Mouse (Mus musculus) adrenal gland, adult 2 months (tissue): ENCODE results near the gene Ifnb1. TPM values are rescaled to one million over a fixed set of nuclear protein-coding genes. Genes with fewer than 3 reads are reported as not detected.

ENCODE experiments used
- DNase-seq: peaks from one replicate; pipeline ENCODE4 v3.0.0; 2021
- polyA plus RNA-seq: library from polyadenylated mRNA; depleted of rRNA; stranded (reverse); fragments of >200 nt; gene quantifications from 2 replicates; pipeline ENCODE4 v1.2.3, GENCODE M21; 2012; rRNA removed
- total RNA-seq, 2 experiments: library from RNA; stranded (reverse); gene quantifications; 2 replicates each; pipeline ENCODE4 v1.2.3; 2021

Gene Ifnb1
- total and polyA plus RNA-seq, 3 experiments: not detected

- no peak for DNase-seq
Observed at GRCm38 (mm10) chr4:88501247-88501646, 21.3 kb downstream of the Ifnb1 start.

DNA sequence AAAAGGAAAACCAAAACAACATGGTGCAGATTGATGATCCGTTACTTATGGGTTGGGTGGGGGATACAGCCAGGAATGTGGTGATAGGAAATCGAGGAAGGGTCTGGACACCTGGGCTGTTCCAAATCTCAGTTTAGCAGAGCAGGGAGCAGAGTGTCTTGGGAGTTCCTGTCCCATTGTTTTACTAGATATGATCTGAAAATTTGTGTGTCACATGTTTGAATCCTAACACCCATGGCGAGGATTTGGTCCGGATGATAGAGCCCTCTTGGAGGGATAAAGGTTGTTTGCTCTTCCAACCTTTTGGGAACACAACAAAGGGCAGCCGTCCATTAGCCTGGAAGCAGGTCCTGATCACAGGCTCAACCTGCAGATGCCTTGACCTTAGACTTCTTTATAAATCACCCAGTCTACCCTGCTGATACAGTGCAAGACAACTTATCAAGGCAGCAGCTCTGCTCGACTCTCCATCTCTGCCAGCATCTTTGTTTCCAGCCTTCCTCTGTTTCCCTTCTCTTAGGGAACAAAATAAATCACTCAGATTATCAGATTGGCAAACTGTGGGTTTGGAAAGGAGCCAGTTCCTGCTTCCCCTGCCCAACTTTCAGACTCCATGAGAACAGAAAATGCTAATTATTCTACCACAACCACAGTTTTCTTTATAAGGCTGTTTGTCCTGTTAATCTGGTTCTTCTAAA lies 26.1 kb downstream of the Ifnb1 start:
- peak; percentile 11 for DNase-seq

DNA sequence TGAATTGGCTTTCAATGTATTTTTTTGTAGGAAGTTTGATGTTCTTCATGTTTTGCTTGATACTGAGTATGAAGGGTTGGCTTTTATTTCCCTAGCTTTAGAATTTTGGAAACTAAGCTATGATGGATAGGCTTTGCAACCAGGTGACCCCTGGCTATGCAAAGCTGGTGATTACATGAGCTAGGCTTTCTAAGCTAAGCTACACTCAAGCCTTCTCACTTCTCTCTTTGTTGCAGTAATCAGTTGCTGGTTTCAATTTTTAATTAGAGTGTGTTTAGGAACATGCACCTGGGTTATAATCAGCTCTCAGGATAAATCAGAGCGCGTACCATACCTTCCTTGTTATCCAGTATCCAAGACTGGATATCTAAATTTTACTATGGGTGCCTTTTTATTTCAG lies 33.0 kb downstream of the Ifnb1 start:
- DNase-seq: no peak

DNA sequence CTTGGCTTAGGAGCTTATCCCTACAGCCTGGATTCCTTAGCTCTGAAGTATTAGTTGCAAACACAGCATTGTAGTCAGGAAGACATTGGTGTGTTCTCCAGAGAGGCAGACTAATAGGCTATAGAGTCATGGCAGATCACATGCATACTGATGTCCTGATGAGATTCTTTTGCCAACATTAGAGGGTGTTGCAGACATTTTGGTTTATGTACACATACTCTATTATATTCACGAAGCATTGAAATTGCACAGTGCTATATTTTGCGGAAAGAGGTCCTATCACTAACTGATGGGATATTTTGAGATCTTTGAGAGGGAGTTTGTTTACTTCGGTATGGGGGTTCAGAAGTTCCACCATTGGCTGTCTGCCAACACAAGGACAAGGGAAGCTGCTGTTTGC lies 34.5 kb downstream of the Ifnb1 start:
- no peak for DNase-seq

- no peak for DNase-seq
Observed at GRCm38 (mm10) chr4:88480130-88480529, 42.4 kb downstream of the Ifnb1 start.

DNA sequence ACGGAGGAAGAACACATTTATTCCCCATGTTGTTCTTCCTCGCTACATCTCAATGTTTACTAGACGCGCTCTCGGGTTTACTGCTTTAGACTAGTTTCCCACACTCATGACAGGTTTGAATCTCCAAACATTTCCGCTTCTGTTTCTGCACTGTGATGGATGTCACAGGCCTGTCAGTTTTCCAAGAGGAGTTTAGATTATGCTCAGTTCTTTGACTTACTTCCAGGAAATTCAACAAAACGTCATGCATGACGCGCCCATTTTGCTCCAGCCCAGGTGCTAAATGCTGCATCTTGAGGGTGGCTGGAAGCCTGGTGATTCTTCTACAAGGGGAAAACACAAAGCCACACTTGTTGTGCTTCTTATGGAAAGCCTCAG lies 43.8 kb downstream of the Ifnb1 start:
- DNase-seq: no peak

DNA sequence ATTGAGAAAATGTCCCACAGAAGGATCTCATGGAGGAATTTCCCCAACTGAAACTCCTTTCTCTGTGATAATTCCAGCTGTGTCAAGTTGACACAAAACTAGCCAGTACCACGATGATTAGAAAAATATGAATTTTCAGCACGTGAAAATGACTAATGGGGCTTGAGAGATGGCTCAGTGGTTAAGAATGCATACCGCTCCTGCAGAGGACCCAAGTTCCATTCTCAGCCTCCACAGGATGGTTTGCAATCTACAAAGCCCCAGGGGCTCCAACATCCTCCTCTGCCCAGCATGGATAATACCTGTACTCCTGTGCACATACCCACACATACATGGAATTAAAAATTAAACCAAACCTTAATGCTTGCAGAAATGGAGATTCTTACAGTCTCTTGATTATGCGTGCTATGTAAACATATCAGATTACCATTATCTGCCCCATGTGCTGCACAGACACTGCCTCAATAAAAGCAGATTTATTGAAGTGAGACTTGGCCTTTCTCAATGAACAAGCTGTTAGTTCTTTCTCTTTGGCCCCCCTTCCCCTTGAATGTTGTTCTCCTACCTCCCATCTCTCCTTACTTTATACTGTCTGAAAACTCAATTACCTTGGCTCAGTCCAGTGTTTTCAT lies 44.3 kb downstream of the Ifnb1 start:
- DNase-seq: no peak

DNA sequence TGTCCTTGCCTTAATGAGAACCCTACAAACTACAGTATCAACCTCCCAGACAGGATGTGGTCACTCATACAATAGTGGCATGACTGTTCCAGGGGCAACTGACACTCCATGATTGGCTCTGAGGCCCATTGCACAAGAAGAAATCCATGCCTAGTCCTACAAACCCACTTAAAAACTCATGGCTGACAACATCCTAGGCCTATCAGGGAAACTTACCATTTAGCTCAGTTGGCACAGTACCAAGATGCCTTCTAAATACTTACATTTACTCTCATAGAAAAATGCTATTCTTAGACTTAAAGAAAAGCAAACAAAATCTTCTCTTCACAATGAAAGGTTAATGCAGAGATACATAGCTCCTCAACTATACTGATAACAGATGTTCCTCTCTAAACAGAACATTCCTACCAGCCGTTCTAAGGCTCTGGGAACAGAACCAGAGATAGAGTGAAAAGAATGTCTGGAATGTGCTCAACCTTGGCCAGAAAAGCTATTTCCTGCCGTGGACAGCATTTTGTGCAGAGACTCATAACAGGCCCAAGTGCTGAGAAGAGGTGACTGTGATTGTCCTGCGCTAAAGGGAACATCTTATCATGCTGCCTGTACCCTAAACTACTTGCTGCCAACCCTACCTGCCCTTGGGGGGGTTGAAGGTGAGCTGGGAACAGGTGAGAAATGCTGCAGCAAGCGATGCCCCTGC lies 45.9 kb downstream of the Ifnb1 start:
- peak; percentile 13 for DNase-seq

DNA sequence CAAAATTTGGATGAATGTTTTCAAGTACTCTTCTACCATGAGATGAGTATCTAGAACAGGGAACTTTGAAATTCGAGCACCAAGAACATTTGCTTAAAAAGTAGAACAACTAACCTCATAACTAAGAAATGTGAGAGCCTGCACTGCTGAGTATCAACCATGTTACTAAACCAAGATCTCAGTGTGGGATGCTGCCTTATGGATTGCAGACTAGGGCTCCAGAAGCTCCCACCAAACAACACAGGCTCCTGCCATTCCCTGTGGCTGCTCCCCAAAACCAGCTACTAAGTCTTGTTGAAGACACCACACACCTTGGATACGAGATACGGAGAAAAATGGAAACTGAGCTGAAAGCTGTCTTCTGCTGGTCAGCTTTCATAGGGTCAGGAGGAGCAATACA lies 46.5 kb downstream of the Ifnb1 start:
- DNase-seq: no peak

Other genes starting within 250 kb of the Ifnb1 start
- 1 to 10 TPM; 4.1 to 4.8 TPM for gene Hacd4, start 83.8 kb downstream of the Ifnb1 start, total RNA-seq
- 0.41 and 0.43 TPM in 2 replicates for gene Hacd4, start 83.8 kb downstream of the Ifnb1 start, polyA plus RNA-seq
- gene Ifna15, start 35.5 kb upstream of the Ifnb1 start, total RNA-seq: not detected
- gene Ifna15, start 35.5 kb upstream of the Ifnb1 start, polyA plus RNA-seq: not detected in 2 replicates
- gene Ifna14, start 49.0 kb upstream of the Ifnb1 start, total RNA-seq: not detected
- gene Ifna14, start 49.0 kb upstream of the Ifnb1 start, polyA plus RNA-seq: not detected in 2 replicates
- not detected for gene Ifna9, start 69.6 kb upstream of the Ifnb1 start, total RNA-seq
- 0.22 TPM in 1 of 2 replicates, not detected in the other for gene Ifna9, start 69.6 kb upstream of the Ifnb1 start, polyA plus RNA-seq
- not detected for gene Ifna12, start 80.6 kb upstream of the Ifnb1 start, total RNA-seq
- gene Ifna12, start 80.6 kb upstream of the Ifnb1 start, polyA plus RNA-seq: not detected in 2 replicates
- not detected for gene C87499, start 111.6 kb upstream of the Ifnb1 start, total RNA-seq
- gene C87499, start 111.6 kb upstream of the Ifnb1 start, polyA plus RNA-seq: not detected in 2 replicates
- not detected for gene Ifna13, start 121.7 kb upstream of the Ifnb1 start, total RNA-seq
- not detected in 2 replicates for gene Ifna13, start 121.7 kb upstream of the Ifnb1 start, polyA plus RNA-seq
- gene Ifna16, start 154.2 kb upstream of the Ifnb1 start, total RNA-seq: not detected
- gene Ifna16, start 154.2 kb upstream of the Ifnb1 start, polyA plus RNA-seq: not detected in 2 replicates
- not detected for gene Ifna2, start 161.1 kb upstream of the Ifnb1 start, total RNA-seq
- gene Ifna2, start 161.1 kb upstream of the Ifnb1 start, polyA plus RNA-seq: not detected in 2 replicates
- not detected for gene Ifnab, start 168.6 kb upstream of the Ifnb1 start, total RNA-seq
- not detected in 2 replicates for gene Ifnab, start 168.6 kb upstream of the Ifnb1 start, polyA plus RNA-seq
- gene Gm26566, start 199.0 kb upstream of the Ifnb1 start, total RNA-seq: under 1 TPM in 1 of 2 experiments, not detected in 1; 0.38 TPM
- gene Gm26566, start 199.0 kb upstream of the Ifnb1 start, polyA plus RNA-seq: 0.76 and 1.0 TPM in 2 replicates
- gene Klhl9, start 199.7 kb upstream of the Ifnb1 start, total RNA-seq: 10 to 100 TPM; 70.8 to 79.3 TPM
- 22.2 and 29.6 TPM in 2 replicates for gene Klhl9, start 199.7 kb upstream of the Ifnb1 start, polyA plus RNA-seq
- gene Gm13271, start 232.1 kb upstream of the Ifnb1 start, total RNA-seq: not detected
- gene Gm13271, start 232.1 kb upstream of the Ifnb1 start, polyA plus RNA-seq: not detected in 2 replicates
- not detected for gene Gm13283, start 237.3 kb upstream of the Ifnb1 start, total RNA-seq
- gene Gm13283, start 237.3 kb upstream of the Ifnb1 start, polyA plus RNA-seq: not detected in 2 replicates